Mouse (Mus musculus): ENCODE measurements around the gene Hdac4. TPM values are rescaled to one million over a fixed set of nuclear protein-coding genes. Genes with fewer than 3 reads are reported as not detected.

Gene Hdac4
- polyA plus RNA-seq, 1 experiment: 21.2 TPM

DNA sequence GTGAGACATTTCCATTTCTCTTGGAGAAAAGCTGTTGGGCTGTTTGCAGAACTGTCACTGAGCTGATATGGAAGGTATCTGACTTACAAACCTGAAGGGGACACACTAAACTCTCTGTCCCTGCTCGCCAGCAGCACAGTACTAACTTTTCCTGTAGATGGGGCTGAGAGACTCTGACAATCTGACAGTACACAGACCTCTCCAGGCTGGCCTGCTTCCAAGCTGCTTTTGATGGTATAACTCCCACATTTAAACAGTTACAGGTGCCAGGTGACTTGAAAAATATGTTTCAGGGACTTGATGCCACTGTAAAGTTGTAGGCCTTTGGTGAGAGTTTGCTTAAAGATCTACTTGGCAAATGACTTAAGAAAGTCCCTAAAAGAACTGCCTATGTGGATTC is 214.1 kb downstream of the Hdac4 start:
- TF ChIP-seq POLR2AphosphoS2 (IDR thresholded peaks at IDR 0.05; ENCODE audit: insufficient read length, low read depth): no peak
- TF ChIP-seq MYOG (IDR thresholded peaks at IDR 0.05; ENCODE audit: control insufficient read depth in 1 of 3, insufficient read depth in 1 of 3, insufficient read length in 2 of 3, low read depth in 2 of 3): no peak
- TF ChIP-seq MAX (IDR thresholded peaks at IDR 0.05; ENCODE audit: low read depth): no peak
- no peak for TF ChIP-seq TCF12 (IDR thresholded peaks at IDR 0.05; ENCODE audit: insufficient read depth, poor library complexity, severe bottlenecking)
- no peak for TF ChIP-seq REST (IDR thresholded peaks at IDR 0.05; ENCODE audit: insufficient read depth, insufficient read length)
- no peak for TF ChIP-seq CEBPB (IDR thresholded peaks at IDR 0.05; ENCODE audit: insufficient read depth, poor library complexity, severe bottlenecking)
- TF ChIP-seq TCF3 (IDR thresholded peaks at IDR 0.05; ENCODE audit: insufficient read length, low read depth): no peak
- TF ChIP-seq POLR2A (IDR thresholded peaks at IDR 0.05; ENCODE audit: insufficient read length, low read depth): no peak
- no peak for TF ChIP-seq USF1 (IDR thresholded peaks at IDR 0.05; ENCODE audit: low read depth)
- TF ChIP-seq MYOD1 (IDR thresholded peaks at IDR 0.05; ENCODE audit: control insufficient read depth in 1 of 3, insufficient read length in 2 of 3, low read depth in 2 of 3): no peak
- TF ChIP-seq SRF (IDR thresholded peaks at IDR 0.05; ENCODE audit: control insufficient read depth, insufficient read length, low read depth): no peak
- no peak for TF ChIP-seq E2F4 (IDR thresholded peaks at IDR 0.05; ENCODE audit: insufficient read depth)
- H3K79me2 ChIP-seq (ENCODE audit: control insufficient read depth, insufficient read depth): no peaks in the 10 kb centered on the region
- no peak overlapping the region for H3ac ChIP-seq (ENCODE audit: control insufficient read depth, insufficient read length)
- no peak overlapping the region for H3K4me3 ChIP-seq
- H3K27me3 ChIP-seq (ENCODE audit: control insufficient read depth, insufficient read depth, insufficient read length): no peaks in the 10 kb centered on the region
- no peak overlapping the region for H3K4me2 ChIP-seq (ENCODE audit: low read depth)
- H3K36me3 ChIP-seq (ENCODE audit: control insufficient read depth, insufficient read depth): peaks cover 54% of the 10 kb centered on the region

DNA sequence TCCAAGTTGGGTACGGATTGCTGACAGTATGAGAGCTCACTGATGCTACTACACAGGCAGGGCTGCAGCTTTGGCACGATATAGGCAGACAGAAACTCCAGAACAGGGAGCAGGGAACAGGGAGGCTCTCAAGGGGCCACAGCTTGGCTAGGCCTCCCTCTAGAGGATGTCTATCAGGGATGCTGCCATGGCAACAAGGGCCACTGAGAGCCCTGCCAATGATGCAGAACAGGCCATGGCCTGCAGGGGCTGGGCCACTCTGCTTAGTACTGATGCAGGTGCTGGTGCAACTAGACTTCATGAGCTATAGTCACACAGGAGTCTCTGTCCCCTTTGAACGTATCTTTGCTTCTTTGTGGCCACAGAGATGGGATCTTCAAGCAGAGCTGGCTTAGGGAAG is 217.1 kb downstream of the Hdac4 start:
- H3K79me2 ChIP-seq (ENCODE audit: control insufficient read depth, insufficient read depth): no peaks in the 10 kb centered on the region
- TF ChIP-seq POLR2AphosphoS2 (IDR thresholded peaks at IDR 0.05; ENCODE audit: insufficient read length, low read depth) (peak; percentile 44), MYOG (IDR thresholded peaks at IDR 0.05; ENCODE audit: control insufficient read depth in 1 of 3, insufficient read depth in 1 of 3, insufficient read length in 2 of 3, low read depth in 2 of 3) (no peak), TCF3 (IDR thresholded peaks at IDR 0.05; ENCODE audit: insufficient read length, low read depth) (no peak)
- H3K36me3 ChIP-seq (ENCODE audit: control insufficient read depth, insufficient read depth): peaks cover 54% of the 10 kb centered on the region
- no peak overlapping the region for H3ac ChIP-seq (ENCODE audit: control insufficient read depth, insufficient read length)
- no peak overlapping the region for H3K4me2 ChIP-seq (ENCODE audit: low read depth)
- H3K4me3 ChIP-seq: no peak overlapping the region
- H3K27me3 ChIP-seq (ENCODE audit: control insufficient read depth, insufficient read depth, insufficient read length): no peaks in the 10 kb centered on the region

DNA sequence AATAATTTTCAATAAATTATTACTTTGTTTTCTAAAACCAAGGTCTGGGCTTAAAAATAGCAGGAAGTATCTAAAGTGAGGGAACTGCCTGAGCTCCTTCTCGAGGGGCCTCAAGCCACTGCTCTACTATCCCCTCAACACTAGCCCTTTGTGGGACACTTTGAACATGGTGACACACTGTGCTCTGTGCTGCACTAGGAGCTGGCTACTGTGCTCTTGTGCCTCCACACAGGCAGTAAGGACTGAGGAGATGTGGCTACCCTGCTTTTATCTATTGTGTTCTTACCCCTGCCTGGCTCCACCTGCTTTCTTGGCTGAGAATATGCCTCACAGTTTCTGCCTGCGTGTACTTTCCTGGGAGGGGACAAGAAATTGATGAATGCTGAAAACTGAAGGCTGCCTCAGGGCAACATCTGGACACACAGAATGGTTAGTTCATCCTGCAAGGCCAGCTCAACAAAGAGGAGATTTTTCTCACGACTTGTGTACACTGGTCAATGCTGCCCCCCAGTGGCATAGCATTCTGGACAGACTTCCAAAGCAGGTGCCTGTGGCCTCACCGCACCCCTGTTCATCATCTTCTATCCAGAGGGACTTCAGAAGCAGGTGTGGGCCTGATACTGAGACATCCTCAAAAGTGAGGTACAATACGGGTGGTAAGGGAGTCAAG is 226.7 kb downstream of the Hdac4 start:
- no peak for TF ChIP-seq E2F4 (IDR thresholded peaks at IDR 0.05; ENCODE audit: insufficient read depth)
- TF ChIP-seq POLR2AphosphoS2 (IDR thresholded peaks at IDR 0.05; ENCODE audit: insufficient read length, low read depth): no peak
- no peak for TF ChIP-seq MYOG (IDR thresholded peaks at IDR 0.05; ENCODE audit: control insufficient read depth in 1 of 3, insufficient read depth in 1 of 3, insufficient read length in 2 of 3, low read depth in 2 of 3)
- TF ChIP-seq MAX (IDR thresholded peaks at IDR 0.05; ENCODE audit: low read depth): no peak
- TF ChIP-seq SRF (IDR thresholded peaks at IDR 0.05; ENCODE audit: control insufficient read depth, insufficient read length, low read depth): no peak
- TF ChIP-seq REST (IDR thresholded peaks at IDR 0.05; ENCODE audit: insufficient read depth, insufficient read length): no peak
- TF ChIP-seq MYOD1 (IDR thresholded peaks at IDR 0.05; ENCODE audit: control insufficient read depth in 1 of 3, insufficient read length in 2 of 3, low read depth in 2 of 3): no peak
- no peak for TF ChIP-seq CEBPB (IDR thresholded peaks at IDR 0.05; ENCODE audit: insufficient read depth, poor library complexity, severe bottlenecking)
- TF ChIP-seq TCF12 (IDR thresholded peaks at IDR 0.05; ENCODE audit: insufficient read depth, poor library complexity, severe bottlenecking): no peak
- TF ChIP-seq TCF3 (IDR thresholded peaks at IDR 0.05; ENCODE audit: insufficient read length, low read depth): no peak
- TF ChIP-seq POLR2A (IDR thresholded peaks at IDR 0.05; ENCODE audit: insufficient read length, low read depth): no peak
- no peak for TF ChIP-seq USF1 (IDR thresholded peaks at IDR 0.05; ENCODE audit: low read depth)
- Histone ChIP-seq H3K27me3 (ENCODE audit: control insufficient read depth, insufficient read depth, insufficient read length) (no peaks in the 10 kb centered on the region), H3K4me2 (ENCODE audit: low read depth) (no peak overlapping the region), H3K79me2 (ENCODE audit: control insufficient read depth, insufficient read depth) (no peaks in the 10 kb centered on the region), H3K36me3 (ENCODE audit: control insufficient read depth, insufficient read depth) (peaks cover 63% of the 10 kb centered on the region), H3ac (ENCODE audit: control insufficient read depth, insufficient read length) (no peak overlapping the region), H3K4me3 (no peak overlapping the region)

DNA sequence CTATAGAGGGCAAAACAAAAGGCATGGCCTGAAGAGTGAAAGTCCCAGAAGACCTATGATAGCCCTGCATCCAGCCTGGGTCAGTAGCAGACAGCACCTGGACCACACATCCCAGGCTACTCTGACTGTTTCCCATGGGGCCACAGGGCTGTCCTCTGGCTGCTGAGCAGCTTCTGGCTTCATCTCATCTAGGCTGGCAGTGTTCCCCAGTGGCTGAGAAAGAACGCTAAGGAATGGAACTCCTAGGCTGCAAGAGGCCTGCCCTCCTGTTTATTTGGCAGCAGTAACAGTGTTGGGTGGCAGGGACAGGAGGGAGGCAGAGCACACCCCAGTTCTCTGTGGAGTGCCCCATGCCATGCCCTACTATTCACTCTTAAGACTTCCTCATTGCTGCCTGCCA is 228.5 kb downstream of the Hdac4 start:
- Histone ChIP-seq H3K79me2 (ENCODE audit: control insufficient read depth, insufficient read depth) (no peaks in the 10 kb centered on the region), H3K27me3 (ENCODE audit: control insufficient read depth, insufficient read depth, insufficient read length) (no peaks in the 10 kb centered on the region), H3K36me3 (ENCODE audit: control insufficient read depth, insufficient read depth) (peaks cover 50% of the 10 kb centered on the region), H3K4me2 (ENCODE audit: low read depth) (no peak overlapping the region), H3K4me3 (no peak overlapping the region), H3ac (ENCODE audit: control insufficient read depth, insufficient read length) (no peak overlapping the region)
- TF ChIP-seq MYOD1 (IDR thresholded peaks at IDR 0.05; ENCODE audit: control insufficient read depth in 1 of 3, insufficient read length in 2 of 3, low read depth in 2 of 3) (no peak), POLR2A (IDR thresholded peaks at IDR 0.05; ENCODE audit: insufficient read length, low read depth) (no peak), CEBPB (IDR thresholded peaks at IDR 0.05; ENCODE audit: insufficient read depth, poor library complexity, severe bottlenecking) (no peak), TCF3 (IDR thresholded peaks at IDR 0.05; ENCODE audit: insufficient read length, low read depth) (no peak), SRF (IDR thresholded peaks at IDR 0.05; ENCODE audit: control insufficient read depth, insufficient read length, low read depth) (no peak), E2F4 (IDR thresholded peaks at IDR 0.05; ENCODE audit: insufficient read depth) (no peak), REST (IDR thresholded peaks at IDR 0.05; ENCODE audit: insufficient read depth, insufficient read length) (no peak), MYOG (IDR thresholded peaks at IDR 0.05; ENCODE audit: control insufficient read depth in 1 of 3, insufficient read depth in 1 of 3, insufficient read length in 2 of 3, low read depth in 2 of 3) (no peak), USF1 (IDR thresholded peaks at IDR 0.05; ENCODE audit: low read depth) (no peak), MAX (IDR thresholded peaks at IDR 0.05; ENCODE audit: low read depth) (no peak), TCF12 (IDR thresholded peaks at IDR 0.05; ENCODE audit: insufficient read depth, poor library complexity, severe bottlenecking) (no peak), POLR2AphosphoS2 (IDR thresholded peaks at IDR 0.05; ENCODE audit: insufficient read length, low read depth) (no peak)

All from myocyte (in vitro differentiated cells).